Mouse (Mus musculus): ENCODE data around the gene Gpr108. TPM values are rescaled to one million over a fixed set of nuclear protein-coding genes. Genes with fewer than 3 reads are reported as not detected.
"Not testable (repeated sequence)": the region's sequence is repeated elsewhere in the genome, so short reads cannot be mapped to it uniquely, and the experiment has no call there.

Gpr108 gene
- polyA plus RNA-seq, 1 experiment from 2014 or later = 29.0 TPM

DNA sequence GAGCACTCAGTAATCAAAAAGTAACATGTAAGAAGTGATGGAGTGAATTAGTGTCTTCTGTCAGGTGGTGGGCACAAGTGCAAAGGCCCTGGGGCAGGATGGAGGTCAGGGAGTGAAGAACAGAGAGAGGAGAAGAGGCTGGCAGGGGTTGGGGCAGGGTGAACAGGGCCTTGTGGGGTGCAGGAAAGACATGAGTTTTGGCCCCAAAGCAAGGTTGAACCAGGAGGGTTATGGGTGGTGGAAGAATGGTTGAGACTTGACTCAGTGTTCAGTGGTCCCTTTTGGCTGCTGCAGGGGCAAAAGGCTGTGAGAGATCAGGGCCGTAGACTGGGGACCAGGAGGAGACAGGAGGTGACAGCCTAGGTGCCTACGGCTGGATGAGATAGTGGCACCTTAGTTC is 30.3 kb upstream of the Gpr108 start:
- peaks cover 10% of the 10 kb centered on the region; the same call in 1 of the 2 replicates for H3K27me3 ChIP-seq (ENCODE audit: control insufficient read depth, insufficient read depth, low read length)
- no peak overlapping the region for H3K4me2 ChIP-seq (ENCODE audit: low read length)
- peaks cover 13 to 16% of the 10 kb centered on the region in 2 experiments for H3K4me1 ChIP-seq (ENCODE audit: control insufficient read depth in 2 of 2, insufficient read depth in 2 of 2, low read length in 2 of 2)
- 50% methylated on average over 2 of the region's 2 CpGs for WGBS
- no peaks in the 10 kb centered on the region for H3K9me3 ChIP-seq (ENCODE audit: control insufficient read depth, low read length)
- H3K9ac ChIP-seq (ENCODE audit: low read length) = no peak overlapping the region
- no peak overlapping the region for H3K27ac ChIP-seq (replicated peaks in 1 of 2; ENCODE audit: control insufficient read depth in 1 of 2, insufficient read depth in 1 of 2, low read depth in 2 of 2, low read length in 2 of 2)
- no peak overlapping the region for H3K4me3 ChIP-seq (ENCODE audit: control insufficient read depth in 1 of 2, insufficient read depth in 1 of 2, low read depth in 1 of 2, low read length in 2 of 2)
- ATAC-seq (ENCODE audit: insufficient number of reproducible peaks, insufficient read depth, low FRiP score, low read depth) = no peak
- H3K36me3 ChIP-seq (ENCODE audit: control insufficient read depth, insufficient read depth, low read length) = no peaks in the 10 kb centered on the region

GRCm38 (mm10) chr17:57277598-57278261 is 29.5 kb upstream of the Gpr108 start:
- H3K4me3 ChIP-seq (ENCODE audit: control insufficient read depth in 1 of 2, insufficient read depth in 1 of 2, low read depth in 1 of 2, low read length in 2 of 2); H3K27ac ChIP-seq (replicated peaks in 1 of 2; ENCODE audit: control insufficient read depth in 1 of 2, insufficient read depth in 1 of 2, low read depth in 2 of 2, low read length in 2 of 2); H3K9ac ChIP-seq (ENCODE audit: low read length); H3K4me2 ChIP-seq (ENCODE audit: low read length); H3K27me3 ChIP-seq (ENCODE audit: control insufficient read depth, insufficient read depth, low read length); ATAC-seq (ENCODE audit: insufficient number of reproducible peaks, insufficient read depth, low FRiP score, low read depth); H3K36me3 ChIP-seq (ENCODE audit: control insufficient read depth, insufficient read depth, low read length); H3K9me3 ChIP-seq (ENCODE audit: control insufficient read depth, low read length): not testable (repeated sequence)
- WGBS = 79% methylated on average over 4 of the region's 5 CpGs
- peaks cover 13 to 16% of the 10 kb centered on the region in 2 experiments for H3K4me1 ChIP-seq (ENCODE audit: control insufficient read depth in 2 of 2, insufficient read depth in 2 of 2, low read length in 2 of 2)

- WGBS = under 1% methylated on average over 20 of the region's 20 CpGs
- Histone ChIP-seq H3K27ac (replicated peaks in 1 of 2; ENCODE audit: control insufficient read depth in 1 of 2, insufficient read depth in 1 of 2, low read depth in 2 of 2, low read length in 2 of 2) (peak overlapping the region in 1 of 2 experiments; percentile 10; a peak in 2 of 4 replicates), H3K9ac (ENCODE audit: low read length) (peak overlapping the region; percentile 56), H3K9me3 (ENCODE audit: control insufficient read depth, low read length) (no peaks in the 10 kb centered on the region), H3K4me3 (ENCODE audit: control insufficient read depth in 1 of 2, insufficient read depth in 1 of 2, low read depth in 1 of 2, low read length in 2 of 2) (peak overlapping the region; percentile 42 to 69), H3K27me3 (ENCODE audit: control insufficient read depth, insufficient read depth, low read length) (peaks cover 10% of the 10 kb centered on the region; the same call in 1 of the 2 replicates), H3K36me3 (ENCODE audit: control insufficient read depth, insufficient read depth, low read length) (no peaks in the 10 kb centered on the region), H3K4me1 (ENCODE audit: control insufficient read depth in 2 of 2, insufficient read depth in 2 of 2, low read length in 2 of 2) (peaks cover 13 to 16% of the 10 kb centered on the region in 2 experiments), H3K4me2 (ENCODE audit: low read length) (peak overlapping the region; percentile 87)
- no peak; the same call in 1 of the 2 replicates for ATAC-seq (ENCODE audit: insufficient number of reproducible peaks, insufficient read depth, low FRiP score, low read depth)
Observed at GRCm38 (mm10) chr17:57276634-57277121, 28.4 kb upstream of the Gpr108 start.

GRCm38 (mm10) chr17:57275997-57276351 is 27.7 kb upstream of the Gpr108 start:
- H3K27me3 ChIP-seq (ENCODE audit: control insufficient read depth, insufficient read depth, low read length) = peaks cover 10% of the 10 kb centered on the region; the same call in 1 of the 2 replicates
- peak overlapping the region; percentile 42 to 69 for H3K4me3 ChIP-seq (ENCODE audit: control insufficient read depth in 1 of 2, insufficient read depth in 1 of 2, low read depth in 1 of 2, low read length in 2 of 2)
- 2% methylated on average over 13 of the region's 13 CpGs for WGBS
- peak overlapping the region; percentile 56 for H3K9ac ChIP-seq (ENCODE audit: low read length)
- H3K9me3 ChIP-seq (ENCODE audit: control insufficient read depth, low read length) = no peaks in the 10 kb centered on the region
- H3K27ac ChIP-seq (replicated peaks in 1 of 2; ENCODE audit: control insufficient read depth in 1 of 2, insufficient read depth in 1 of 2, low read depth in 2 of 2, low read length in 2 of 2) = no peak overlapping the region
- H3K36me3 ChIP-seq (ENCODE audit: control insufficient read depth, insufficient read depth, low read length) = no peaks in the 10 kb centered on the region
- no peak for ATAC-seq (ENCODE audit: insufficient number of reproducible peaks, insufficient read depth, low FRiP score, low read depth)
- peak overlapping the region; percentile 87 for H3K4me2 ChIP-seq (ENCODE audit: low read length)
- H3K4me1 ChIP-seq (ENCODE audit: control insufficient read depth in 2 of 2, insufficient read depth in 2 of 2, low read length in 2 of 2) = peaks cover 13 to 16% of the 10 kb centered on the region in 2 experiments

DNA sequence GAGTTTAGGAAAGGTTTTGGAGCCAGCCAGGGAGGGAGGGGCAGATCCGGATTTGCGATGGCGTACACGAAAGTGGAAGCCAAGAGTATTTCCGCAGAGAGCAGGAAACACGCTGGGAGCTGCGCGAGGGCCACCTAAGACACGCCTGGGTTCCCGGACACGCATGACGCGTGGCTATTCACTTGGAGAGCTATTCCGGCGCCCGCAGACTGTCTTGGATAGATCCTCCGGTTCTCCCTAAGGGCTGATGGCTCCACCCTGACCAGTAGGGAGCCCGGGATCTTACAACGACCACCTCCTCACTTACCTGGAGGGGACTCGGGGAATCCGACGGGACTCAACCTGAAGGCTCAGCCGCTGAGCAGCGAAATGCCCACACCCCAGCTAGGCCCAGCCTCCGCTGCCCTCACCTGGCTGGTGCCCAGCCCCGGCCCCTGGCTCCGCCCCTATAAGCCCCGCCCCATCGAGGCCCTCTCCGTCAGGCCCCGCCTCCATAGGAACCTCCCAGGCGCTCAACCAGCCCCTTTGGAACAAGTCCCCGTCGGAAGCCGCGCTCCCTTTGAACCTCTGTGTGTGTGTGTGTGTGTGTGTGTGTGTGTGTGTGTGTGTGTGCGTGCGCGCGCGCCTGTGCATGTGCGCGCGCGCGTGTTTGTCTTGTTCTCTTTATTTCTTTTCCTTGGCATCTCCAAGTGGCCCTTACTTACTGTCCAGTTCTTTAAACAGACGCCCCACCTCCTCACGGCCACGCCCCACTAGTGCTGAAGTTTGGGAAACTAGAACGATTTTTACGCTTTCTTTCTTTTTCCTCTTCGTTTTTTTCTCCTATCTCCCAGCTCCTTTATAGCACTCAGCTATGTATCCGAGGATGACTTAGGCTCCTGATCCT is 27.1 kb upstream of the Gpr108 start:
- H3K9ac ChIP-seq (ENCODE audit: low read length) = peak overlapping the region; percentile 66
- H3K4me3 ChIP-seq (ENCODE audit: control insufficient read depth in 1 of 2, insufficient read depth in 1 of 2, low read depth in 1 of 2, low read length in 2 of 2) = peak overlapping the region; percentile 42 to 69
- H3K9me3 ChIP-seq (ENCODE audit: control insufficient read depth, low read length) = no peaks in the 10 kb centered on the region
- WGBS = under 1% methylated on average over 52 of the region's 53 CpGs
- H3K27me3 ChIP-seq (ENCODE audit: control insufficient read depth, insufficient read depth, low read length) = peaks cover 10% of the 10 kb centered on the region; the same call in 1 of the 2 replicates
- no peaks in the 10 kb centered on the region for H3K36me3 ChIP-seq (ENCODE audit: control insufficient read depth, insufficient read depth, low read length)
- H3K4me1 ChIP-seq (ENCODE audit: control insufficient read depth in 2 of 2, insufficient read depth in 2 of 2, low read length in 2 of 2) = peaks cover 13 to 16% of the 10 kb centered on the region in 2 experiments
- H3K27ac ChIP-seq (replicated peaks in 1 of 2; ENCODE audit: control insufficient read depth in 1 of 2, insufficient read depth in 1 of 2, low read depth in 2 of 2, low read length in 2 of 2) = no peak overlapping the region; a peak in 1 of 4 replicates
- peak; percentile 64 for ATAC-seq (ENCODE audit: insufficient number of reproducible peaks, insufficient read depth, low FRiP score, low read depth)
- H3K4me2 ChIP-seq (ENCODE audit: low read length) = peak overlapping the region; percentile 87

- no peak for ATAC-seq (ENCODE audit: insufficient number of reproducible peaks, insufficient read depth, low FRiP score, low read depth)
- H3K9me3 ChIP-seq (ENCODE audit: control insufficient read depth, low read length) = no peaks in the 10 kb centered on the region
- H3K27ac ChIP-seq (replicated peaks in 1 of 2; ENCODE audit: control insufficient read depth in 1 of 2, insufficient read depth in 1 of 2, low read depth in 2 of 2, low read length in 2 of 2) = no peak overlapping the region; a peak in 1 of 4 replicates
- H3K4me1 ChIP-seq (ENCODE audit: control insufficient read depth in 2 of 2, insufficient read depth in 2 of 2, low read length in 2 of 2) = peaks cover 13 to 16% of the 10 kb centered on the region in 2 experiments
- 3% methylated on average over 15 of the region's 15 CpGs for WGBS
- H3K4me3 ChIP-seq (ENCODE audit: control insufficient read depth in 1 of 2, insufficient read depth in 1 of 2, low read depth in 1 of 2, low read length in 2 of 2) = peak overlapping the region; percentile 42 to 69
- no peaks in the 10 kb centered on the region for H3K36me3 ChIP-seq (ENCODE audit: control insufficient read depth, insufficient read depth, low read length)
- peaks cover 5% of the 10 kb centered on the region; the same call in 1 of the 2 replicates for H3K27me3 ChIP-seq (ENCODE audit: control insufficient read depth, insufficient read depth, low read length)
- H3K9ac ChIP-seq (ENCODE audit: low read length) = peak overlapping the region; percentile 66
- H3K4me2 ChIP-seq (ENCODE audit: low read length) = peak overlapping the region; percentile 87
Observed at GRCm38 (mm10) chr17:57274686-57275085, 26.4 kb upstream of the Gpr108 start.

GRCm38 (mm10) chr17:57273846-57274245 is 25.6 kb upstream of the Gpr108 start:
- ATAC-seq (ENCODE audit: insufficient number of reproducible peaks, insufficient read depth, low FRiP score, low read depth) = no peak
- Histone ChIP-seq H3K27ac (replicated peaks in 1 of 2; ENCODE audit: control insufficient read depth in 1 of 2, insufficient read depth in 1 of 2, low read depth in 2 of 2, low read length in 2 of 2) (no peak overlapping the region), H3K36me3 (ENCODE audit: control insufficient read depth, insufficient read depth, low read length) (no peaks in the 10 kb centered on the region), H3K4me2 (ENCODE audit: low read length) (no peak overlapping the region), H3K4me3 (ENCODE audit: control insufficient read depth in 1 of 2, insufficient read depth in 1 of 2, low read depth in 1 of 2, low read length in 2 of 2) (no peak overlapping the region), H3K4me1 (ENCODE audit: control insufficient read depth in 2 of 2, insufficient read depth in 2 of 2, low read length in 2 of 2) (peaks cover 13 to 16% of the 10 kb centered on the region in 2 experiments), H3K9me3 (ENCODE audit: control insufficient read depth, low read length) (no peaks in the 10 kb centered on the region), H3K27me3 (ENCODE audit: control insufficient read depth, insufficient read depth, low read length) (peaks cover 4% of the 10 kb centered on the region; the same call in 1 of the 2 replicates), H3K9ac (ENCODE audit: low read length) (no peak overlapping the region)
- WGBS = 22% methylated on average over 6 of the region's 7 CpGs

Measured in heart, embryonic 14.5 days (tissue).